ENCODE assay signal across 11 mouse cellular contexts in genomic region chr7:130206181-130206582, GRCm38 (mm10).
DNase-seq lines count a peak whose midpoint lies in the region; ATAC-seq and TF ChIP-seq lines count a peak whose summit lies in the region.
"Had no signal": no experiment of that assay in that cellular context is flagged by ENCODE, and none has a peak within 500 bp of the region (broad histone marks: within the 10 kb centered on the region; RNA-seq: fewer than 3 reads in every experiment).

No protein-coding gene starts in this region.

- peak; percentile 77 for ATAC-seq in lung, embryonic 14.5 days (ENCODE audit: insufficient read depth)
- ATAC-seq in forebrain, embryonic 13.5 days = peak; percentile 70; the same call in 1 of the 2 replicates
- ATAC-seq in stomach, embryonic 14.5 days (ENCODE audit: insufficient number of reproducible peaks, insufficient read depth, low FRiP score, low read depth) = peak; percentile 67; the same call in 1 of the 2 replicates
- ATAC-seq in CD4-positive, CD25-positive, alpha-beta regulatory T cell, adult 4 months = no peak

- H3K4me2 ChIP-seq in lung, embryonic 14.5 days = no peak overlapping the region
- H3K4me2 ChIP-seq in forebrain, embryonic 13.5 days = peak overlapping the region; percentile 34; the same call in 1 of the 2 replicates
- H3K4me2 ChIP-seq in stomach, embryonic 14.5 days (replicated peaks; ENCODE audit: low read depth, low read length) = no peak overlapping the region
- H3K4me2 ChIP-seq: heart, embryonic 12.5 days had no signal

- TF ChIP-seq POLR2A in lung, adult 2 months (IDR thresholded peaks at IDR 0.05; ENCODE audit: borderline replicate concordance, extremely low read depth, low read depth, low read length) = no peak

- H3K36me3 ChIP-seq in lung, embryonic 14.5 days (ENCODE audit: insufficient read depth) = peaks cover 41% of the 10 kb centered on the region; the same call in 1 of the 2 replicates
- H3K36me3 ChIP-seq in forebrain, embryonic 13.5 days (ENCODE audit: poor library complexity, severe bottlenecking) = peaks cover 4% of the 10 kb centered on the region; the same call in 1 of the 2 replicates
- H3K36me3 ChIP-seq in limb, embryonic 10.5 days = peaks cover 9% of the 10 kb centered on the region
- peaks cover 19% of the 10 kb centered on the region for H3K36me3 ChIP-seq in stomach, embryonic 14.5 days (ENCODE audit: control insufficient read depth, insufficient read depth, low read length)
- H3K36me3 ChIP-seq: heart, embryonic 12.5 days had no signal

- no peaks in the 10 kb centered on the region for H3K27me3 ChIP-seq in lung, embryonic 14.5 days (ENCODE audit: insufficient read depth, low read length)
- no peaks in the 10 kb centered on the region for H3K27me3 ChIP-seq in forebrain, embryonic 13.5 days
- no peaks in the 10 kb centered on the region for H3K27me3 ChIP-seq in limb, embryonic 10.5 days (ENCODE audit: low read depth, poor library complexity, severe bottlenecking)
- H3K27me3 ChIP-seq in stomach, embryonic 14.5 days (ENCODE audit: control insufficient read depth, insufficient read depth, low read length) = no peaks in the 10 kb centered on the region
- H3K27me3 ChIP-seq: heart, embryonic 12.5 days had no signal

- intact Hi-C loops in left cerebral cortex, postnatal 36 days (cut with DNase I) = loop anchor here (5.0 kb wide), 1 partner anchor 61 kb away; no protein-coding TSS in a partner anchor

- 32% methylated on average over 6 of the region's 6 CpGs for WGBS in lung, embryonic 14.5 days
- WGBS in lung, adult 2 months = 41% methylated on average over 6 of the region's 6 CpGs
- 5% methylated on average over 6 of the region's 6 CpGs for WGBS in forebrain, embryonic 13.5 days
- WGBS in limb, embryonic 10.5 days = 60% methylated on average over 6 of the region's 6 CpGs
- WGBS in stomach, embryonic 14.5 days = 26% methylated on average over 6 of the region's 6 CpGs

- peak overlapping the region; percentile 63; the same call in 1 of the 2 replicates for H3K27ac ChIP-seq in lung, embryonic 14.5 days (ENCODE audit: low read depth)
- H3K27ac ChIP-seq in forebrain, embryonic 13.5 days = peak overlapping the region; percentile 58
- 0 out of 2 replicates have a peak overlapping the region, but pooled peaks have one; percentile 25 for H3K27ac ChIP-seq in limb, embryonic 10.5 days
- H3K27ac ChIP-seq in stomach, embryonic 14.5 days (ENCODE audit: low read length) = peak overlapping the region; percentile 52; the same call in 1 of the 2 replicates
- H3K27ac ChIP-seq: left cerebral cortex, adult 2 months had no signal

- no peak for TF ChIP-seq CTCF in lung, embryonic 14.5 days (IDR thresholded peaks at IDR 0.05; ENCODE audit: low read depth)
- TF ChIP-seq CTCF in lung, adult 2 months (IDR thresholded peaks at IDR 0.05; ENCODE audit: insufficient read depth, low read length) = no peak

- peak; percentile 46 for DNase-seq in lung, embryonic 14.5 days
- no peak for DNase-seq in lung, adult 2 months
- DNase-seq in limb, embryonic 10.5 days (ENCODE audit: low spot score) = no peak
- DNase-seq in left cerebral cortex, postnatal 36 days (ENCODE audit: low spot score in 2 of 2) = no peak
- no peak for DNase-seq in retina, embryonic 14.5 days (ENCODE audit: low spot score)
- DNase-seq: cerebellum, adult 9-11 months had no signal

- peaks cover 3% of the 10 kb centered on the region; the same call in 1 of the 2 replicates for H3K4me1 ChIP-seq in lung, embryonic 14.5 days (ENCODE audit: insufficient read depth)
- H3K4me1 ChIP-seq in lung, adult 2 months (ENCODE audit: control insufficient read depth, insufficient read depth, low read length) = peaks cover 5% of the 10 kb centered on the region; the same call in 1 of the 2 replicates
- H3K4me1 ChIP-seq in forebrain, embryonic 13.5 days = peaks cover 68% of the 10 kb centered on the region
- H3K4me1 ChIP-seq in limb, embryonic 10.5 days = peaks cover 27% of the 10 kb centered on the region
- H3K4me1 ChIP-seq in stomach, embryonic 14.5 days (ENCODE audit: control insufficient read depth, insufficient read depth, low read length) = peaks cover 25% of the 10 kb centered on the region

- no peak overlapping the region for H3K4me3 ChIP-seq in lung, embryonic 14.5 days (ENCODE audit: low read depth, low read length)
- no peak overlapping the region for H3K4me3 ChIP-seq in lung, adult 2 months (replicated peaks; ENCODE audit: extremely low read depth, low read depth, low read length)
- H3K4me3 ChIP-seq in forebrain, embryonic 13.5 days = no peak overlapping the region
- no peak overlapping the region for H3K4me3 ChIP-seq in limb, embryonic 10.5 days
- H3K4me3 ChIP-seq in stomach, embryonic 14.5 days (ENCODE audit: low read depth, low read length) = no peak overlapping the region
- H3K4me3 ChIP-seq: heart, embryonic 12.5 days; left cerebral cortex, adult 2 months had no signal

- H3K9me3 ChIP-seq in lung, embryonic 14.5 days (ENCODE audit: low read depth, low read length) = no peaks in the 10 kb centered on the region
- no peaks in the 10 kb centered on the region for H3K9me3 ChIP-seq in forebrain, embryonic 13.5 days (replicated peaks)
- H3K9me3 ChIP-seq in limb, embryonic 10.5 days (replicated peaks) = no peaks in the 10 kb centered on the region
- H3K9me3 ChIP-seq in stomach, embryonic 14.5 days (ENCODE audit: control insufficient read depth, low read depth, low read length) = no peaks in the 10 kb centered on the region
- H3K9me3 ChIP-seq: heart, embryonic 12.5 days had no signal

- H3K9ac ChIP-seq in lung, embryonic 14.5 days = no peak overlapping the region
- no peak overlapping the region for H3K9ac ChIP-seq in forebrain, embryonic 13.5 days
- no peak overlapping the region for H3K9ac ChIP-seq in stomach, embryonic 14.5 days (replicated peaks; ENCODE audit: low read depth, low read length)
- H3K9ac ChIP-seq: heart, embryonic 12.5 days had no signal
